Mouse (Mus musculus) stomach, embryonic 14.5 days (tissue): Measurements from ENCODE around the gene Brd3. TPM values are rescaled to one million over a fixed set of nuclear protein-coding genes. Genes with fewer than 3 reads are reported as not detected.
"Not testable (repeated sequence)": the region's sequence is repeated elsewhere in the genome, so short reads cannot be mapped to it uniquely, and the experiment has no call there.

ENCODE experiments used
- ATAC-seq: fragments of 200-750 bp; cut with Nextera tagmentation; 2 replicates; pipeline ENCODE4 v1.8.0; 2017; ENCODE audit warnings: low read depth, moderate TSS enrichment; ENCODE audit not compliant: insufficient number of reproducible peaks, insufficient read depth, low FRiP score
- H3K27ac ChIP-seq: fragments of 300-500 bp; sonication (generic); 2 replicates; pipeline ENCODE4 v1.5.1; 2014; ENCODE audit warnings: mild to moderate bottlenecking, low read length, moderate library complexity, mixed read lengths
- H3K27me3 ChIP-seq: fragments of 300-500 bp; sonication (generic); 2 replicates; pipeline ENCODE4 v1.6.1; 2014; ENCODE audit warnings: low read length, control low read depth, mixed read lengths; ENCODE audit not compliant: control insufficient read depth, insufficient read depth
- H3K36me3 ChIP-seq: fragments of 300-500 bp; sonication (generic); 2 replicates; pipeline ENCODE4 v1.6.1; 2014; ENCODE audit warnings: mild to moderate bottlenecking, control low read depth, low read length, moderate library complexity, mixed read lengths; ENCODE audit not compliant: control insufficient read depth, insufficient read depth
- H3K4me1 ChIP-seq: fragments of 300-500 bp; sonication (generic); 2 replicates; pipeline ENCODE4 v1.6.1; 2014; ENCODE audit warnings: low read length, control low read depth, mixed read lengths; ENCODE audit not compliant: control insufficient read depth, insufficient read depth
- H3K4me2 ChIP-seq: fragments of 300-500 bp; sonication (generic); replicated peaks from 2 replicates; pipeline ENCODE4 v1.6.1; 2014; ENCODE audit warnings: low read depth, low read length, control low read depth
- H3K4me3 ChIP-seq: fragments of 300-500 bp; sonication (generic); 2 replicates; pipeline ENCODE4 v1.5.1; 2014; ENCODE audit warnings: low read depth, low read length, control low read depth
- H3K9ac ChIP-seq: fragments of 300-500 bp; sonication (generic); replicated peaks from 2 replicates; pipeline ENCODE4 v1.6.1; 2014; ENCODE audit warnings: low read depth, mild to moderate bottlenecking, control low read depth, low read length, moderate library complexity, mixed read lengths
- H3K9me3 ChIP-seq: fragments of 300-500 bp; sonication (generic); 2 replicates; pipeline ENCODE4 v1.6.1; 2016; ENCODE audit warnings: low read depth, low read length, control low read depth; ENCODE audit not compliant: control insufficient read depth
- WGBS: fragments of 180-500 bp; shearing (Covaris S2); extraction: QIAGEN DNeasy Blood & Tissue Kit; methylation state at CpG from one replicate; pipeline ENCODE4 v1.1.7; 2014; 5-methylcytosine and 5-hydroxymethylcytosine counted together
- polyA plus RNA-seq: library from polyadenylated mRNA; unstranded; fragments of >200 nt; fragmentation: Nextera tagmentation; extraction: Ambion mirVana; gene quantifications from 2 replicates; pipeline ENCODE4 v1.2.1, GENCODE M21; 2014

Gene Brd3
- polyA plus RNA-seq, 1 experiment from 2014 or later, result 134 TPM

DNA sequence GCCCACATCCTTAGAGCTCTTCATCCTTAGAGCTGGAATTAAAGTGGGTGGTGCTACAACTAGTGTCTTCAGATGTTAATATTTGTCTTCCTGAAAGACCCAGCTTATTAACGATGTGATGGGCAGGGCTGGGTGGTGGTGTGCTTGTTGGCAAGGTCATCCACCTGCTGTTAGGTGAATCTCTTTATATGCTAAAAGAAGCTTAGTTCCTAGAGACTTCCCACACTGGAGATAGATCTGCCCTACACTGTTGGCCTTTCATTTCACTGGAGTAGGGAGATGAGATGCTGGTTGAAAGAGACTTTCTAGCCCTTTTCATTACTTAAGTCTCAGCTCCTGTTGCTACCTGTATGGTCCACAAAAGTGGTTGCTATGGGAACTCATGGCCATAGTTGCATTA is 8.8 kb upstream of the Brd3 start:
- Histone ChIP-seq H3K4me1 (peaks cover 22% of the 10 kb centered on the region; the same call in 1 of the 2 replicates), H3K36me3 (peaks cover 31% of the 10 kb centered on the region), H3K9me3 (no peaks in the 10 kb centered on the region), H3K27ac (no peak overlapping the region), H3K4me2 (peak overlapping the region; percentile 80), H3K27me3 (no peaks in the 10 kb centered on the region), H3K9ac (0 out of 2 replicates have a peak overlapping the region, but pooled peaks have one; percentile 93), H3K4me3 (peak overlapping the region; percentile 98)
- WGBS, result 6% methylated on average over 1 of the region's 1 CpGs
- no peak for ATAC-seq

DNA sequence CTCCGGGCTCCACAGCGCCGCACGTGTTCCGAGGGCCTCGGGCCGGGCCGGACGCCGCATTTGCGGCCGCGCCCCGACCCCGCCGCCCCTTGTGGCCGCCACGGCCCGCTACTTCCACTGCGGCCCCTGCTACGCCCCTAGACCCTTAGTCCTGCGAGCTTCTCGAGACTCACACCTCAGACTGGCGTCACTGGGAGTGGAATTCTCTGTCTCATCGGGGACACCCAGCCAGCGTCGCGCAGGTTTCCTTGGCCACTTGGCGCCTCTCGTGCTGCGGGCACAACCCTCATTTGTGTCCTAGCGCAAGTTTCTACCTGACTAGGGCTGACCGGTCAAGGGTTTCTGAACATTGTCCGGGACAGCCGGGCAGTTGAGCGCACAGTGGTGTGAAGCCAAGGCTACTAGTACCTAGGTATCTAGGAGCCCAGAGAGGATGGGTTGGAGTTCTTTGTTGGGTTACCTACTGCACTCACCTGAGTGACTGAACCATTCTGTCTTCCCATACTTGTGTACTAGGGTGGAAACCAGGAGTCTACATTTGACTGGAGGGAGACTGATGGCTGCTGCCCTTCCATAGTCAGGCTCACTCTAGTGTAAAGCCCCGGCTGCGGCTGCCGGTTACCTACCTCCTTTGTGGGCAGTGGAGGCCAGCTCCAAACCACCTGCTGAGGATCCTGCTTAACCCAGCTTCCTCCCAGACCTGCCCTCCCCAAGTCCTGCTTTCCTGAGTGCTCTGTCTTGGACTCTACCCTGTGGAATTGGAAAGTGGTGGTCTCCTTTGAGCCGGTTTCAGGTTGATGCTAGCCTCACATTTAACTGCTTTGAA is 8.1 kb upstream of the Brd3 start:
- Histone ChIP-seq H3K9me3 (no peaks in the 10 kb centered on the region), H3K4me1 (peaks cover 22% of the 10 kb centered on the region; the same call in 1 of the 2 replicates), H3K27me3 (no peaks in the 10 kb centered on the region), H3K4me2 (peak overlapping the region; percentile 80), H3K9ac (peak overlapping the region; percentile 93), H3K27ac (peak overlapping the region; percentile 87), H3K4me3 (peak overlapping the region; percentile 98), H3K36me3 (peaks cover 23% of the 10 kb centered on the region)
- 0 out of 2 replicates have a peak, but pooled peaks have one; percentile 5 for ATAC-seq
- WGBS, result under 1% methylated on average over 40 of the region's 40 CpGs

DNA sequence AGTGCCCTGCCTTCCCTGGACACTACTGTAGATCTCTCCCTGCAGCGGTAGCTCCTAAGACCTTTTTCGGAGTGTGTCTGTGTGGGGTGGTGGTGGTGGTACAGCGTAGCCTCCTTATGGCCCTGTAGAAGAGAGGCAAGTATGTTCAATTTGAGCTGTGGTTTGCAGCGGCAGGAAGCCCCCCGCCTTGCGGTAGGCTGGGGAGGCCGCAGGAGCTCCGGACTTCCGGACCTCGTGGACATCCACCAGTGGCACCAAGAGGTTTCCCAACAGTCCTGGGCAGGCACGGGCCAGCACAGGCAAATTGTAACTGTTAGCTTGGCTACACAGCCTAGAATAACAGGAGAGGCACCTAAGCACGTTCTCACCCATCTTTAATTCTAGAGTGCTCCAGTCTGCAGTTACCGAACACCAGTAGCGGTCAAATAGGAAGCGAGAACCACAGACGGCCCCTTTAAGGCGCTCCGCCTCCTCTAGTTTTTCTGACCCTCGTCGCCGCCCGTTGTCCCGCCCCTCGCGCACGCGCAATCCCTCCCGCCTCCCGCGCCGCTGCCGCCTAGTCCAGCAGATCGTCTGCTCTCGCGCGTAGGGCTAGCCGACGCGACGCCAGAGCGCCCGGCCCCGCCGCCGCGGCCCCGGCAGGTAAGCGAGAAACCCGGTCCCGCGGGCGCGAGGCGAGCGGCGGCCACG is 7.3 kb upstream of the Brd3 start, which contains the start of gene Wdr5:
Gene Wdr5, plus strand, starts transcription at position 519 of the 690 bp plus-strand sequence.
- under 1% methylated on average over 57 of the region's 57 CpGs for WGBS
- Histone ChIP-seq H3K9me3 (no peaks in the 10 kb centered on the region), H3K4me1 (peaks cover 22% of the 10 kb centered on the region; the same call in 1 of the 2 replicates), H3K9ac (peak within 1 kb of the TSS; percentile 93), H3K27ac (peak within 1 kb of the TSS; percentile 87), H3K4me2 (peak within 1 kb of the TSS; percentile 80), H3K36me3 (peaks cover 16% of the 10 kb centered on the region), H3K27me3 (no peaks in the 10 kb centered on the region), H3K4me3 (peak within 1 kb of the TSS; percentile 98)
- ATAC-seq, result peak; percentile 92

DNA sequence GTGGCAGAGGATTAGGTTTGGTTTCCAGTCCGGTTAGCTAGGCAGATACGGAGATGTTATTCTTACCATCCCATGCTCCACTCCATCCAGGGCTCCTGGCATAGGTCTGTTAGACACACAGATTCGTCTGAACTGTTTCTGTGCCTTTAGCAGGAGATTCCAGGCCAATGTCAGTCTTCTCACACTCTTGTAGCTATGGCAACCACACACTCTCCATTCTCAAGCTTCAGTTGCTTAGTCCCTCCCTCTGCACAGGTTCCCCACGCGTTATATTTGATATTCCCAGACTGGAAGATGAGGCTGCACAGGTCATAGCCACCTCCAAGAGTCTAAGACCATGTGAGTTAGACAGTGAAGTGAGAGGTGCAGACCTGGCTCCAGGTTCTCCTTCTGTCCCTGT is 6.4 kb upstream of the Brd3 start:
- no peaks in the 10 kb centered on the region for H3K9me3 ChIP-seq

DNA sequence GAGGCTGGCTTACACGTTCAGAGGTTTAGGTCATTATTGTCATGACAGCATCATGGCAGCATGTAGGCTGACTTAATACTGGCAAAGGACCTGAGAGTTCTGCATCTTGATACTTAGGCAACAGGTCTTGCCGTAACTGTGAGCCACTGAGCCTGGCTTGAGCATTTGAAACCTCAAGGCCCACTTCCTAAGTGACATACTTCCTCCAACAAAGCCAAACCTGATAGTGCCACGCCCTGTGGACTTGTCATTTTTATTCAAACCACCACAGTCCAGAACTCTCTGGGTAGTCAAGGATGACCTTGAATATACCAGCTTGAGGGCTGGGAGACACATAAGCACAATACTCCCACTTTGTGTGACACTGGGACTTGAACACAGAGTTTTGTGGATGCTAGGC is 5.4 kb upstream of the Brd3 start:
- H3K27me3 ChIP-seq, result no peaks in the 10 kb centered on the region
- no peak overlapping the region for H3K4me2 ChIP-seq
- no peak overlapping the region for H3K4me3 ChIP-seq
- no peak for ATAC-seq
- H3K9ac ChIP-seq, result no peak overlapping the region
- H3K9me3 ChIP-seq, result no peaks in the 10 kb centered on the region
- WGBS, result 83% methylated on average over 3 of the region's 3 CpGs
- H3K4me1 ChIP-seq, result peaks cover 22% of the 10 kb centered on the region; the same call in 1 of the 2 replicates
- no peaks in the 10 kb centered on the region for H3K36me3 ChIP-seq
- H3K27ac ChIP-seq, result no peak overlapping the region

More for the DNA sequence above, 6.4 kb upstream of the Brd3 start:
- Histone ChIP-seq H3K4me3 (peak overlapping the region; percentile 98), H3K27me3 (no peaks in the 10 kb centered on the region), H3K36me3 (peaks cover 7% of the 10 kb centered on the region), H3K4me2 (peak overlapping the region; percentile 80), H3K4me1 (peaks cover 22% of the 10 kb centered on the region; the same call in 1 of the 2 replicates), H3K9ac (peak overlapping the region; percentile 93; the same call in 1 of the 2 replicates), H3K27ac (peak overlapping the region; percentile 87)
- no peak for ATAC-seq
- 65% methylated on average over 5 of the region's 5 CpGs for WGBS

DNA sequence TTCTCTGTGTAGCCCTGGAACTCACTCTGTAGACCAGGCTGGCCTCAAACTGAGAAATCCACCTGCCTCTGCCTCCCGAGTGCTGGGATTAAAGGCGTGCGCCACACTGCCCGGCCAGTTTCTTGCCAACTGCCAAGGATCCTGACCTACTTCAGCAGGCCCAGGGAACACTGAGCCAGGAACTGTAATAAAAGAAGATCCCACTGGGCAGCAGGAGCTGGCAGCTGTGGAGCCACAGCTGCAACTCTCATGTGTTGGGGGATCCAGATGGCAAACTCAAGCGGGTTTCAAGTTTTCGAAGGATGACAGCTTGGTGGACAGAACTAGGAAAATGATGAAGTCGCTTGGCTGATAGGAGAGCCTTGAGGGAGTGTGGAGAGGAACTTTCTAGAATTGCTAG is 3.2 kb upstream of the Brd3 start:
- H3K36me3 ChIP-seq, result no peaks in the 10 kb centered on the region
- H3K4me1 ChIP-seq, result peaks cover 13% of the 10 kb centered on the region; the same call in 1 of the 2 replicates
- H3K4me3 ChIP-seq, result no peak overlapping the region
- no peaks in the 10 kb centered on the region for H3K27me3 ChIP-seq
- no peak for ATAC-seq
- H3K9ac ChIP-seq, result no peak overlapping the region
- H3K9me3 ChIP-seq, result no peaks in the 10 kb centered on the region
- no peak overlapping the region for H3K4me2 ChIP-seq
- no peak overlapping the region for H3K27ac ChIP-seq
- 93% methylated on average over 7 of the region's 7 CpGs for WGBS

DNA sequence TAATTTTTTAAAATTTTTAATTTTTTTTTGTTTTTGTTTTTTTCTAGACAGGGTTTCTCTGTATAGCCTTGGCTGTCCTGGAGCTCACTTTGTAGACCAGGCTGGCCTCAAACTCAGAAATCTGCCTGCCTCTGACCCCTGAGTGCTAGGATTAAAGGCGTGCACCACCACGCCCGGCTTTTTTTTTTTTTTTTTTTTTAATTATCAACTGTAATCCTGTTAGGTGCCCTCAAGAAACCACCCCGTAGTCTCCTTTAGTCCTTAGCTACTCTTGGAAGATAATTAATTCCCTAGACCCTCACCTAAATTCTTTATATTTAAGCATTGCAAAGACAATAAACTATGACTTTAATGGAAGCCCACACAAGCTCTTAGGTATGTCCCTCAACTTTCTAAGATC is 804 bp downstream of the Brd3 start:
- not testable (repeated sequence) for H3K4me3 ChIP-seq, ATAC-seq, H3K9ac ChIP-seq, H3K4me2 ChIP-seq, H3K36me3 ChIP-seq, H3K27ac ChIP-seq, H3K27me3 ChIP-seq, H3K9me3 ChIP-seq
- peaks cover 19% of the 10 kb centered on the region; the same call in 1 of the 2 replicates for H3K4me1 ChIP-seq
- WGBS, result 85% methylated on average over 4 of the region's 4 CpGs

DNA sequence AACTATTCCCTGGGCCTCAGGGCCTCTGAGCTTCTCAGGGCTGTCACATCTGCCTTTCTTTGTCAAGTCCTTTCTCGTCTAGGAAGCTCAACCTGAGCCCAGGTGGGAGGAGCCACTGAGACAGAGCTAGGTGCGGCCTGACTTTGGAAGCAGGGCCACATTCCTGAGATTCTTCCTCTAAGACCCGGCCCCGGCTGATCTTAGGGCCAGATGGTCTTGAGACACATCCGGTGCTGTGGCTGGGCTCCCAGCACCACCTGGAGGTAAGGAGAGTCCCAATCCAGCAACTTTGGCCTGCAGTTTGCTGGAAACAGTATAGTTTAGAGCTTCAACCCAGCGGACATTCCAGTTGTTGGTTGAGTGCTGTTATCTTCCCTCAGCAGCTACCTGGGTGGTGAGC is 1.9 kb downstream of the Brd3 start:
- no peaks in the 10 kb centered on the region for H3K36me3 ChIP-seq
- no peak overlapping the region for H3K9ac ChIP-seq
- H3K4me1 ChIP-seq, result peaks cover 19% of the 10 kb centered on the region; the same call in 1 of the 2 replicates
- H3K4me2 ChIP-seq, result no peak overlapping the region
- WGBS, result 6% methylated on average over 6 of the region's 6 CpGs
- H3K27ac ChIP-seq, result peak overlapping the region; percentile 6; the same call in 1 of the 2 replicates
- H3K4me3 ChIP-seq, result no peak overlapping the region
- H3K27me3 ChIP-seq, result no peaks in the 10 kb centered on the region
- no peaks in the 10 kb centered on the region for H3K9me3 ChIP-seq
- peak; percentile 86; the same call in 1 of the 2 replicates for ATAC-seq
